Mouse (Mus musculus) mouse embryonic stem cell (cell line): ENCODE results near the gene Ptch2.

ENCODE experiments used
- in situ Hi-C, 2 experiments: fragments of 300-500 bp; cut with MboI; formaldehyde crosslinking; loops; 1 replicate in 1 of 2; 3 replicates in 1 of 2; pipeline ENCODE4 v1.14.3; 2019 to 2020; ENCODE audit warnings: low sequenced_read_pairs in 2 of 2, low pct_unique_long_range_greater_than_20kb in 1 of 2, mixed read lengths in 1 of 2; ENCODE audit not compliant: unreplicated experiment in 1 of 2

Gene Ptch2

DNA sequence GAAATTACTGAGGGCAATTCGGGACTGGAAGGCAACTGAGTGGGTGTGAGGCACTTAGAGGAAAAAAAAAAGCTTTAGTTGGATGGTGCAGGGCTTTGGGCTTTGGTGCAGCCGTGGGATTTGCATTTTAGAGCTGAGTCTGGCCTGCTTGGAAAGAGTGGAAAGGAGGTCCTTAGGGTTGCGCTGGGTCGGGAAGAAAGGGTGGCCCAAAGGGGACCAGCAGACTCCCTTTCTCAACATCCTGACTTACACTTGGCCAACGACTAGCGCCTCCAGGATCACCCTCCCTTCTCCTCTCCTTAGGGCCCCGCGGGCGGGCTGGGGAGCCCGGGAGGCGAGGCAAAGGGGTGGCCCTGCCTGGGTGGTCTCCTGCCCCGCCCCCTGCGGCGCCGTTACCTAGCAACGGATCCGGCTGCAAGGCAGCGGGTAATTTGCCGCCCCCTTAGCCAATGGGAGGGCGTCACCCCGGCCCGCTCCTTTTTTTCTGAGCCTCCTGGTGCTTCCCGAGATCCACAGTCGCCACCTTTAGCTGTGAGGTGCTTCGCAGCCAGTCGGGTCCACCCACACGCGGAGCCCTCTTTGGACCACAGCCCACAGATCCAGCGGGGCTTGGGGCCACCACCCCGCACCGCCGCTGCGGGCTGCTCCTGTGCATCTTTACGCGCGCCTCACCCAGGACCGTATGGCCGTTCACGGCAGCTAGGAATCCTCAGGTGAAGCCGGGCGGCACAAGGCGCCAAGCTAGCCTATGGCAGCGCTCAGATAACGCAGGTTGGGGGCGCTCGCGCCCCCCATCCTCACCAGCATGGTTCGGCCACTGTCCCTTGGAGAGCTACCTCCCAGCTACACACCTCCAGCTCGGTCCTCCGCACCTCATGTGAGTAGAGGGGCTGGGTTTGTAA is at the start of gene Ptch2:
Ptch2 (plus strand) TSS at position 525 of the 902 bp plus-strand sequence.
- in situ Hi-C loops, result no loop called here

DNA sequence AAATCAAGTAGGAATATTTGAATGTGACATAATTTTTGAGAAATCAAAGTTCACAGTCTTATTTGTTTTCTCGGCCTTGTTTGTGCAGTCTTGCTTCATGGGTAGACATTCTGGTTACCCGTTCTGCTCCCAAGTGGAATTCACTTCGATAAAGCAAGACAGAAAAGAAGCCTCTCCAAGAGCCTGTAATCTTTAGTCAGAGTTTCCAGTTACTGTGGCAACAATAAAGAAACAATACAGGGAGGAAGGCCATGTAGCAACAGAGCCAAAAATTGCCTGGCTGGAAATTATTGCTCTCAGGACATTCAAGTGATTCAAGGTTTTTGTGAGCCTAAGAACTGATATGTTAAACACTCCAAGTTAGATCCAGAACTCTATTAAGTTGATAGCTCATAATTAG is 47.0 kb upstream of the Ptch2 start:
- in situ Hi-C loops, result no loop called here

DNA sequence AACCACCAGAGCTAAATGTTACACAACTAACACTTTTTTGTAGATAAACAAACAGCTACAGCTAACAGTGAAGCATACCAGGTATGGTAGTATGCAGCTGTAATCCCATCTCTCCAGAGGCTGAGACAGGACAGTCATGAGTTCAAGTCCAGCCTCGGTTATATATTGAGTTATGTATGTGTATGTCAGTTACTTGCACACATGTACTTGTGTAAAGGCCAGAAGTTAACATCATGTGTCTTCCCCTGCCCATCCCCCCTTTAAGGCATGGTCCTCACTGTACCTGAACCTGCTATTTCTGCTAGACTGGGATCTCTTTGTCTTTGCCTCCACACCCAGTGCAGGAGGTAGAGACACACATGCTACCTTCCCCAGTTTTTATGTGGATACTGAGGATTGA is 46.4 kb upstream of the Ptch2 start:
- in situ Hi-C loops, result no loop called here

DNA sequence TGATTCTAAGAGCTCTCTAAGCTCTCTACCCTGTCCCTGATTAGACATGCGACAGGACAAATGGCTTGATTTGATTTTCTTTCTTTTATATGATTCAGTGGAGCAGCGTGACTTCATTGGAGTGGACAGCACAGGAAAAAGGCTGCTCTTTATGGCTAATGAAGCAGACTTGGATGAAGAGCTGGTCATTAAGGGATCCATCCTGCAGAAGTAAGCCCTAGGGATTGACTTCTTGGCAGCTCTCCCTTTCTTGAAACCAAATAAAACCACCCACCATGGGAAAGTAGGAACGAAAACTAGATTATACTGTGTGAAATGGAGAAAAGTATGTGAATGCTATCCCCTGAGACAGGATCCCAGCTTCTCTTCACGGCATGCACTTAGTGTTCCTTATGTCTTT is 43.2 kb upstream of the Ptch2 start:
- in situ Hi-C loops, result no loop called here

DNA sequence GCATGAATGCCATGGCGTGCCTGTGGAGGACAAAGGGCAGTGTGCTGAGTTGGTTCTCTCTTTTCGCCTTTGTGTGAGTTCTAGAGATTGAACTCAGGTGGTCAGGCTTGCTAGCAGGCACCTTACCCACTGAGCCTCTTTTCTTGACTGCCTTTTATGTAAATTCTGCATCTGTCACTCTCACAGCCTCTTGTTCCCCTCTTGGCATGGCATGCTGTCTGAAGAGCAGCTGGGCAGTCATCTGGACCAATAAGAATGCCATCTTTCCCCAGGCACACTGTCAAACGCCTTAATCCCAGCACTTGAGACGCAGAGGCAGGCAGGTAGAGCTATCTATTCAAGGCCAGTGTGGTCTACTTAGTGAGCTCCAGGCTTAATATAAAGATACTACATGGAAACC is 41.9 kb upstream of the Ptch2 start:
- in situ Hi-C loops, result no loop called here

DNA sequence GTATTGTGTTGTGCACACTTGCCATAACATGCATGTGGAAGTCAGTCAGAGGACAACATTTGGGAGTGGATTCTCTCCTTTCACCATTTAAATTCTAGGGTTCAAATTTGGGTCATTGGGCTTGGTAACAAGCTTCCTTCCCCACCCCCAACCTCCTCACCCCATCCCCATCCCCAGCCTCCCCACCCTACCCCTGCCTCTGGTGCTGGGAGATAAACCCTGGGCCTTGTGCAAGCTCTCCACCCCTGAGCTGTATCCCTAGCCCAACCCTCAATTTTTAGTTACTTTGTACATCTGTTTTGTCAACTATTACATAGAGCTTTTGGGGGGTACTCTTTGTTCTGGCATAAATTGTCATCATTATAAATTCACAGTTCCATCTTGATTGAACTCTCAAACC is 39.8 kb upstream of the Ptch2 start:
- in situ Hi-C loops, result no loop called here

DNA sequence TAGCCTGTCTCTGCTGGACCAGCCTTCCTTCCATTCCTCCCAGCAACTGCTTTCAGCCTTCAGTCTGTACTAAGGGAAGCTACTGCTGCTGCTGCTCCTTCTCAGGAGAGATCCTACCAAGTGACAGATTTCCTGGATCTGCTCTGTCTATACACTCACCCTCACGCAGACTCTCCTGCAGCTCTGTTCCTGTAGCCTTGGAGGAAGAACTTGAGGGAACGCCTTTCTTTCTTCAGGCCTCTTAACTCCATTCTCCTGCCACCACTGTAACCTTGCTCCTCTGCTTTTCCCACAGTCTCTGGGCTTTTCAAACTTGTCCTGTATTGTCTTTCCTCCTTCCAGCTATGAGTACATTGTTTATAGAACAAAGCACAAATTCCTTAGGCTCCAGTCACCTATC is 39.4 kb upstream of the Ptch2 start:
- in situ Hi-C loops, result no loop called here

DNA sequence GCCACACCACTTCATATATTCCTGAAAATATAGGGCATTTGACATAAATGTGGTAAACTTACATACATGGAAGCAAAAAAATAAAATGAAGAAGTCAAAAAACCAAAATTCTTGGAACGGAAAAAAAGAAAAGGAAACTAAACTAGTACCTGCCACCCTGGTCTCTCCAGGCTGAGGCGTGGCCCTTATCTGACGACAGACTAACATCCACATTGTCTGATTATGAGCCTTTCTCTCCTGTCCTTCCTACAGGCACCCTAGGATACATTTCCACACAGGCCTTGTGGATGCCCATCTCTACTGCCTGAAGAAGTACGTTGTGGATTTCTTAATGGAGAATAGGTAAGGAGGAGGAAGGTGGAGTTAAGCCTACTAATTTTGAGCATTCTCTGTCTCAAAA is 37.4 kb upstream of the Ptch2 start:
- in situ Hi-C loops, result no loop called here

DNA sequence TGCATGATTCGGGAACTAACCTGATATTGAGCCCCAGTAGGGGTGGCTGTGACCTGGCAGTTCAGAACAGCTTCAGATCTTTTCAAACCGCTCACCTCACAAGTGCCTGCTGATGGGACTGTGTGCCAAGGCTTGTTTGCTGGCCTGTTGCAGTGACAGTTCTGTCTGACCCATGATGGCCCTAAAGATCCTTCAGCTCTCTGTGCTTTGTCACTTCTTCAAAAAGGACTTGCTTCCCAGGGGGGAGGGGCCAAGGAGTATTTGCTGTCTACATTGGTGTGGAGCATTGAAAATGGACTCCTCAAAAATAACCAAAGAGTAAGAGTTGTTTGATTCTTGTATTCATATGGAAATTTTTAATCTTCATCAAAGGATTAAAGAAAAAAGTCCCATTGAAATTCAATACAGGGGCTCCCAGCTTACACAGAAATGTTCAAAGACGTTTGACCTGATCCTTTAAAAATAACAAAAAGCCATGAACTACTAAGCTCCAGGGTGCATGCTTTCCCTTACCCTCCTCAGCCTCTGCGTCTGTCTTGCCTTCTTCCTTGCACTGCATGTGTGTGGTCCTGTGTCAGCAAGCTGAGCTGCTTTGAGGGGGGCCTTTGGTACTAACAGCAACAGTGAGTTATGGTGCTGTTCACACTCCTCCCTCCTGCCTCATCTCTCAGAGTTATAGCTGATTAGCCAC is 33.0 kb upstream of the Ptch2 start:
- in situ Hi-C loops, result no loop called here

DNA sequence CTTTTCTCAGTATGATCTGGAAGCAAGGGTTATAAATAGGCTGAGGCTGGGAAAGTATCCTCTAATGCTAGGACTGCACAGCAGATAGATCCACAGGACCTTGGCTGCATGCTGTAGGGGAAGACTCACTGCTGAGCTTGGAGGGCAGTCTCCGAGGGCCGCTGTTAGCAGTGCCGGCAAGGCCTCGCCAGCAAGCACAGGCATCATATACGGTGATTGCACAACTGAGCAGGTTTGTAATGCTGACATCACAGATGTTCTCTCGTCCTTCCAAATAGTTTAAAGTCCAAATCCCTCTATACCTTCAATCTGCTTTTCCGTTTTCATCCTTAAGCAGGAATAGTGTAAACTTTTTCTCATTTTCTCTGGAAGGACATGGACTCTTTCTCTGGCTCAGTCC is 27.8 kb upstream of the Ptch2 start:
- in situ Hi-C loops, result no loop called here

DNA sequence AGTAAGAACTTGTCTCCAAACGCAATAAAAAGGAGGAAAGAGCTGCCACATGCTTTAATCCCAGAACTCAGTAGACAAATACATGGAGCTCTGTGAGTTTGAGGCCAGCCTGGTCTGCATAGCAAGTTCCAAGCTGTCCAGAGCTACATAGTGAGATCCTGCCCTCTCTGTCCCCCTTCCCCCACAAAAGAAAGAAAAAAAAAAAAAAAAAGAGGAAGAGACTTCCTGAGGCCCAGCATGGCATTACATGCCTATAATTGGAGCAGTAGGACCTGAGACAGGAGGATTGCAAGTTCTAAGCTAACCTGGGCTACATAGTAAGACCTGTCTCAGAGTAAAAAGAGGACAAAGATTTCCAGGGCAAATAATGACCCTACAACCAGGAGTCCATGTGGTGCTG is 26.2 kb upstream of the Ptch2 start:
- in situ Hi-C loops, result no loop called here

DNA sequence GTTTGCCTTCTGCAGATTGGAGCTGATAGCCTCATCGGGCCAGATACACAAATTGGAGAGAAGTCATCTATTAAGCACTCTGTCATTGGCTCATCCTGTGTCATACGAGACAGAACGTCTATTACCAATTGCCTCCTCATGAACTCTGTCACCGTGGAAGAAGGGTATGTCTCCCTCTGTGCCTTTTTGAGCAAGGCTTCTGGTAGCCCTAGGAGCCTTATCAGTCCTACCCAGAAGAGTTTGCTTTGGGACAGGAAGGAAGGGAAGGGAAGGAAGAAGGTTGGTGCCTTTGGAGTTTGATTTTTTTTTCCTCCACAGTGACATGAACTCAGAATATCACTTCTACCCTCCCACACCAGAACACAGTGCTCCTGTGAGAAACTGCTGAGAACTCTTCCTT is 25.3 kb upstream of the Ptch2 start:
- in situ Hi-C loops, result no loop called here

DNA sequence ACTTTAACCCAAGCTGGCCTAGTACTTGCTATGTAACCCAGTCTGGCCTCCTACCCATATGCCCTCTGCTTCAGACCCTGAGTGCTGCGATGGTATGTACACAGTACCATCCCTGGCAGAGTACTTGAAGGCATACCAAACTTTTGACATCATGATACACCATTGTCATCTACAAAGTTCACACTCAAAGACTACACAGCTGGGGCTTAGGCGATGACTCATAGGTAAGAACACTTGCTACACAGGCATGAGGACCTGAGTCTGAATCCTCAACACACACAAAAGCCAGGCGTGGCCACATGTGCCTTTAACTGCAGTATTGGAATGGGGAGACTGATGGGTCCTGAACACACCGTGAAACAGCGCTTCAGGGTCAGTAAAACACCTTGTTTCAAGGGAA is 24.7 kb upstream of the Ptch2 start:
- in situ Hi-C loops, result no loop called here

DNA sequence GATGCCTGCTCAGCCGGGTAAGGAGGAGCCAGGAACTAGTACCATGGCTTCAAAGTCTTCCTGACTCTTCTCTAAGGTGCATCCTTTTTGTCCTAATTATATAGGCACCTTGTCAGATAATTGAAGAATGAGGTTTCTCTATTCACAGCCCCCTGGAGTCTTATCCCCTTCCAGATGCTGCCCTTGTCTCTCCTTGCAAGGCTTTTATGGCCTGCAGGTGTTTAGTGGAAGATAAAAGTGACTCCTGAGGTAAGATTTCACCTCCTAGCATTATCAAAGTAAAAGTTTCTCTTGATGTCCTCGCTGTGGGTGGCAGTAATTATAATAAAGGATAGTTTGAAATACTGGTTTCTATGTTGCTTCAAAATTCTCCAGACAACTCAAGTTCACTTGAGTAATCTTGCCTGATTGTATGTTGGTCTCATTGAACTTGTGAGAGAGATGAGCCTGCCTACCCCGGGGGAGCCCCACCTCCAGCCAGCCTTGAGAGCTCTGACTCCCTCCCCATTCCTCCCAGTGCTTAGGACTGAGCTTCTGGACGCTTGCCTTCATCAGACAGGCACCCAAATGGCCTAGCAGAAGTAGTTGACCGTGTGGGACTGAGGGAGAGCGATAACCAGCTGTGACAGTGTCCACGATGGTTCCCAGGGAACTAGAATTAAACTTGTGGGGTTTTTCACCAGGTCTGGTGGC is 7.8 kb upstream of the Ptch2 start:
- in situ Hi-C loops, result no loop called here

DNA sequence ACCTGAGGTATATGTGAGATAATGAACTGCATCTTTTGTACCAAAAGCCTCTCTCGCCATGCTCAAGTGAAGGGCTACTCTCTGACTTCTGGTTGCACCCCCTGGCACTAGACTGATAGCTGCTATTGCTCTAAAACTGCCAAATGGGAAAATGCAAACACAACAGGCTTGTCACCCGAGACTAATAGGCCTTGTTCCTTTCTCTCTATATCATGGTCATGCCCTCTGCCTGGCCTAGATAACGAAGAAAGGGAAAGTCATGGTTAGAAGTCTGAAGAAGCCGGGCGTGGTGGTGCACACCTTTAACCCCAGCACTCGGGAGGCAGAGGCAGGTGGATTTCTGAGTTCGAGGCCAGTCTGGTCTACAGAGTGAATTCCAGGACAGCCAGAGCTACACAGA is 5.3 kb upstream of the Ptch2 start:
- in situ Hi-C loops, result no loop called here

DNA sequence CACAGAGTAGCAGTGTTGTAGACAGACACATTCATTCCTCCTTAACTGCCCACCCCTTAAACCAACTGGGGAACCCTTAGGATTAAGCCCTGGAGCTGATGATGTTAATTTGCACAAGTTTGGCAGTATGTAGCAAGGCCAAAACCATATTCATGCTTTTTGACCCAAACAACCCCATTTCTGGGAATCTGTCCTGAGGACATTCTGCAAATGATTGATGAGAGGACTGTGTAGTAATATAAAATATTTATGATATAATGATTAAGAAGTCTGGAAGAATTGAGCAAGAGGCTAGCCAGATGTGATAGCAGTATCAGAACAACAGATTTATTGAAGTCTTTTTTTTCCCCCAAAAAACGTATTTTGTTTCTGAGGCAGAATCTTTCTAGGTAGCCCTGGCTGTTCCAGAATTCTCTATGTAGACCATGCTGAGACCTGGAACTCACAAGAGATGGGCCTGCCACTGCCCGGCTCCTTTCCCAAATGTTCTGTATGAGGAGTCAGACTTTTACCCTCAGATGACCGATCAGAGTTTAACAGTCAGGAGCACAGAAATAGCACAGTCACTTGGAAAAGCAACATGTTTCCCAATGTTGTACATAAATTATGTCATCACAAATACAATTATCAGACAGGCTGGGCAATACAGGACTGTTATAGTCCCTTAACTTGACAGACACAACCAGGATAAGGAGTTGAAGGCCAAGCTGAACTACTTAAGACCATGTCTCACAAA is 1.1 kb upstream of the Ptch2 start:
- in situ Hi-C loops, result no loop called here

DNA sequence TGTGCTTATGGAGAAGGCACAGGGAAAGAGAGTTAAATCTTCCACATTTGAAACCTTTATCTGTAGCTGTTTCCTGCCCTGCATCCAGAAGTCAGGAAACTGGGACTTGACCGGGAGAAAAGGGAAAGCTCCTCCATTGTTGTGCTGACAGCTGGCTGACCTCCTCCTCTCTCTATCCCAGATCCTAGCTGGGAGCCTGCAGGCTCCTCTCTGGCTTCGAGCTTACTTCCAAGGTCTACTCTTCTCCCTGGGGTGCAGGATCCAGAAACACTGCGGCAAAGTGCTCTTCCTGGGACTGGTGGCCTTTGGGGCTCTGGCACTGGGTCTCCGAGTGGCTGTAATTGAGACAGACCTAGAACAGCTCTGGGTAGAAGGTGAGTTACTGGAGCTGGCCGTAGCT is 791 bp downstream of the Ptch2 start:
- in situ Hi-C loops, result no loop called here

DNA sequence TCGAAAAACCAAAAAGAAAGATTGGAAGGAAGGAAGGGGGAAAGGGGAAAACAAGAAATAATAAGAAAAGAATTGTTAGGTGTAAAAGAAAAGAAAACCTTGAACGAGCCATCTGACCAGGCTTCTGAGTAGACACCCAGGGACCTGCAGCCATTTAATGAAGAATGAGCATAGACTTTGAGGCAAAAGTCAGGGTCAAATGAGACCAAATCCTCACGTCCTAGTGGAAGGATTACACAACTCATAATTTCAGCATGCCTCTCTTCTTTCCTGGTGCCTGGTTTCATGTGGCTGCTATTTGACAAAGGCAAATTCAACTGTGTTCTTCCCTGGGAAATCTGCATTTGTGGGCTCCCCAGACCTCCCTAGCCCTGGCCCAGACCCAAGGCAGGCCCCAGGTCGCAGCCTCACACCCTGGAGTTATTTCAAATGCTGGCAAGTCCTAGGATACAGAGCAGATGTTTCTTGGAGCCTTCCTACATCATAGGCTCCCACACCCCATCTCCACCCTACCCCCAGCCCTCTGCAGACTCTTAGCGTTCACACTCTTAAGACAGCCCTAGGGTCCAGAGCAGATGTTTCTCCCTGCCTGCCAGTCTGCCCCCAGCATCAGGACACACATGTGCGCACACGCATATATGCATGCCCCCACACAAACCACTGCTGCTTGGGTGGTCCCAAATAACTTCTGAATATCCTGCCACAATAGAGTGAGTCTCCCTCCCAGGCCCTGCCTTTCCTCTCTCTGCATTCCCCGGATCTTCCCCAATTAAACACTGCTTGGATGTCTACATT is 2.3 kb downstream of the Ptch2 start:
- in situ Hi-C loops, result no loop called here
